Mouse (Mus musculus): ENCODE measurements around the gene Mif.

- peak; percentile 6; the same call in 1 of the 2 replicates for TF ChIP-seq CTCF (IDR thresholded peaks at IDR 0.05; ENCODE audit: borderline replicate concordance, extremely low read depth, insufficient read depth, insufficient read length)
- TF ChIP-seq POLR2A (IDR thresholded peaks at IDR 0.05; ENCODE audit: borderline replicate concordance, extremely low read depth, insufficient read depth, insufficient read length, poor library complexity, severe bottlenecking), result no peak
Observed at GRCm38 (mm10) chr10:75818641-75819040, 41.4 kb downstream of the Mif start.
